Mouse (Mus musculus): ENCODE data around the gene Pld4. TPM values are rescaled to one million over a fixed set of nuclear protein-coding genes. Genes with fewer than 3 reads are reported as not detected.

The Pld4 gene
- total and polyA plus RNA-seq, 2 experiments, result 8.5 to 20.5 TPM

DNA sequence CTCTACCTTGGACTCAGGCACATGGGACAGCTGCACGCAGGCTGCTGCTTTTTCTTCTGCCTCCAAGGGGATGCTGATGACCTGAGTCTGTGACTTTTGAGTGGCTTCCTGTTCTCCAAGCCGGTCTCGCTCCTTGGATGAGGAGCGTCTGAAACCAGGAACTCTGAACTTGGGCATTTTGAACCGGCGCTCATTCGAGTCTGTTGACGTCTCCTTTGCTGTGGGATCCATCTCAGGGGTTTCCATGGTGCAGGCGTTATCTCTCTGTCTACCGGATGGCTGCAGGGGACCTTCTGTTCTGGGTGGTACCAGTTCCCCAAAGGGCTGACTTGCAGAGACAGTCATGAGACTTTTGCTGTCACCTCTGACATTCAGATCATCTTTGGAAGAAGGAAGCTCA is 14.0 kb downstream of the Pld4 start:
- H3K4me1 ChIP-seq (ENCODE audit: control insufficient read depth, insufficient read depth, low read length), result no peaks in the 10 kb centered on the region
- no peak overlapping the region for H3K27ac ChIP-seq (replicated peaks; ENCODE audit: insufficient read depth, low read depth, low read length)
- no peak for DNase-seq (ENCODE audit: extremely low read depth, low read depth, low spot score)
- H3K36me3 ChIP-seq (ENCODE audit: control insufficient read depth, insufficient read depth, low read length), result no peaks in the 10 kb centered on the region
- no peak overlapping the region for H3K9ac ChIP-seq (ENCODE audit: low read depth, low read length)
- no peaks in the 10 kb centered on the region for H3K27me3 ChIP-seq (ENCODE audit: control insufficient read depth, insufficient read depth, low read length)
- H3K79me2 ChIP-seq (ENCODE audit: control insufficient read depth, insufficient read depth, low read length), result no peaks in the 10 kb centered on the region
- no peak for TF ChIP-seq POLR2A (IDR thresholded peaks at IDR 0.05; ENCODE audit: extremely low read depth, insufficient read depth, low read length)
- TF ChIP-seq CTCF (IDR thresholded peaks at IDR 0.05; ENCODE audit: low read depth, low read length), result no peak
- no peak overlapping the region for H3K4me3 ChIP-seq (ENCODE audit: insufficient read depth, low read depth, low read length)
- 89% methylated on average over 10 of the region's 10 CpGs for WGBS

DNA sequence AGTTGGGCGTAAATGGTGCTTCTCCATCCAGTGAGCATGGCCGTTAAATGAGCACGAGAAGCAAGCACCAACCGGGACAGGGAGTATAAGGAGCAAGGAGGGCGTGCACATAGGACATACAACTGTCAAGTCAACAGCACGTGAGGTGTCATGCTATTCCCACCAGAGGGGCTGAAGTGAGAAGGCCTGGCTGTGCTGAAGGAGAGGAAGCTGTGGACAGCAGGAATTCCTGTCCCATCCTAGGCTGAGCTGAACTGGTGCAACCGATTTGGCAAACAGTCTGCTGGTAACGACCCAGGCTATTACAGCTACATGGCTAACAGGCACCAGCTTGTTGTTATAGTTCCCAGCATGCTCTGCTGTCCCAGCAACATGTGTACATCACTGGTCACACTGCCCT is 30.6 kb downstream of the Pld4 start:
- H3K27me3 ChIP-seq (ENCODE audit: control insufficient read depth, insufficient read depth, low read length), result no peaks in the 10 kb centered on the region
- no peak overlapping the region for H3K27ac ChIP-seq (replicated peaks; ENCODE audit: insufficient read depth, low read depth, low read length)
- H3K4me3 ChIP-seq (ENCODE audit: insufficient read depth, low read depth, low read length), result no peak overlapping the region
- H3K79me2 ChIP-seq (ENCODE audit: control insufficient read depth, insufficient read depth, low read length), result no peaks in the 10 kb centered on the region
- no peaks in the 10 kb centered on the region for H3K36me3 ChIP-seq (ENCODE audit: control insufficient read depth, insufficient read depth, low read length)
- H3K4me1 ChIP-seq (ENCODE audit: control insufficient read depth, insufficient read depth, low read length), result no peaks in the 10 kb centered on the region
- WGBS, result 68% methylated on average over 8 of the region's 8 CpGs
- H3K9ac ChIP-seq (ENCODE audit: low read depth, low read length), result no peak overlapping the region
- no peak for DNase-seq (ENCODE audit: extremely low read depth, low read depth, low spot score)
- TF ChIP-seq CTCF (IDR thresholded peaks at IDR 0.05; ENCODE audit: low read depth, low read length), result no peak
- TF ChIP-seq POLR2A (IDR thresholded peaks at IDR 0.05; ENCODE audit: extremely low read depth, insufficient read depth, low read length), result no peak

DNA sequence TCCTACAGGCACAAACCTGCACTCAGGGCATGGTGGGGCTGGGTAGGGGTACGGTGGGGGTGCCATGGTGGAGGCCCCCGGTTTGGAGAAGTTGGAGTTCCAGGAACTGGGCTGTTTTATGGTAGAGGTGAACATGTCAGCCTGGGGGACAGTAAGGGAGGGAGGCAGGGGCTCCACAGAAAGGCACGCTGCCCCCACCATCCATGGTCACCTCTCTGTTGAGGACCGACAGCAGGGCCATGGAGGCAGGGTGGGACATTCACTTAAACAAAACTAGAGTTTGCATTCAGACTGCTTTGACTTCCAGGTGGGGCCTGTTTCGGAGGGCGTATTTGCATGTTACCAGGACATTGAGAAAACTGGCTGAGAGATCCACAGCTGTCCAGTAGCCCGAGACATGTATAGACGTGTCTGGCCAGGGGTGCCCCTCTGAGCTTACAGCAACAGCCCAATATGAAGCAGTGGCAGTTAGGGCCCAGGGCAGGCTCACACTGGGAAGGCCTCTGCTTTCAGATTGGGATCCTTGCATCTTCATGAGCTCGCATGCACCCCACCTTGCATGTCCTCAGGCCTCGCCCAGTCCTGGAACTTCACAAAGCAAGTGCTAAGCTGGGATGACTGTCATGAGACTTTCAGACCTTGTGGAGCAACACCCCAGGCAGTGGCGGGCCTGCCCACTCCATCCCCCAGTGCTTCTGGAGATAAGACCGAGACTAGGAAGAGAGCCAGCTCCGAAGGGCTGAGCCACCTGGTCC is 33.3 kb downstream of the Pld4 start:
- no peak overlapping the region for H3K9ac ChIP-seq (ENCODE audit: low read depth, low read length)
- no peaks in the 10 kb centered on the region for H3K4me1 ChIP-seq (ENCODE audit: control insufficient read depth, insufficient read depth, low read length)
- H3K36me3 ChIP-seq (ENCODE audit: control insufficient read depth, insufficient read depth, low read length), result no peaks in the 10 kb centered on the region
- DNase-seq (ENCODE audit: extremely low read depth, low read depth, low spot score), result no peak
- H3K79me2 ChIP-seq (ENCODE audit: control insufficient read depth, insufficient read depth, low read length), result no peaks in the 10 kb centered on the region
- TF ChIP-seq CTCF (IDR thresholded peaks at IDR 0.05; ENCODE audit: low read depth, low read length), result no peak
- TF ChIP-seq POLR2A (IDR thresholded peaks at IDR 0.05; ENCODE audit: extremely low read depth, insufficient read depth, low read length), result no peak
- H3K4me3 ChIP-seq (ENCODE audit: insufficient read depth, low read depth, low read length), result no peak overlapping the region
- H3K27ac ChIP-seq (replicated peaks; ENCODE audit: insufficient read depth, low read depth, low read length), result no peak overlapping the region
- 72% methylated on average over 13 of the region's 13 CpGs for WGBS
- H3K27me3 ChIP-seq (ENCODE audit: control insufficient read depth, insufficient read depth, low read length), result no peaks in the 10 kb centered on the region

DNA sequence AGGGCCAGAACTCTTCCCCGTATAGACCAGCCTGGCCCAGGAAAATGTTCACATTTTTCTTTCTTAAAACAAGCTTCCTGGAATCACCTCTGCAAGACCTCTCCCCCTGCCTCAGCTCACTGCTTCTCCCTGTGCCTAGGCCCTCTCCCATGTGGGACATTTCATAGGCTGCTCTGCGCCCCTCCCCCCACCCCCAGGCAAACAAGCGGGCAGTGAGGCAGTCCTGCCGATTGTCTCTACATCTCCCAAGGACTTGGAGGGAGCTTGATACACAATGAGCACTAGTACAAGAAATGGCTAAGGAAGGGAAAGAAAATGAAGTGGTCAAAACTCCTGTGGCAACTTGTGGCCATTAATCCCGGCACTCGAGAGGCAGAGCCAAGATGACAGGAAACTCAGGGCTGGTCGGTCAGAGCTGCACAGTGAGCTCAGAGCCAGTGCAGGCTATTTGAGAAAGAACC is 33.9 kb downstream of the Pld4 start:
- 34% methylated on average over 7 of the region's 7 CpGs for WGBS
- H3K27ac ChIP-seq (replicated peaks; ENCODE audit: insufficient read depth, low read depth, low read length), result no peak overlapping the region
- no peak for TF ChIP-seq POLR2A (IDR thresholded peaks at IDR 0.05; ENCODE audit: extremely low read depth, insufficient read depth, low read length)
- TF ChIP-seq CTCF (IDR thresholded peaks at IDR 0.05; ENCODE audit: low read depth, low read length), result no peak
- no peak for DNase-seq (ENCODE audit: extremely low read depth, low read depth, low spot score)
- no peaks in the 10 kb centered on the region for H3K27me3 ChIP-seq (ENCODE audit: control insufficient read depth, insufficient read depth, low read length)
- no peak overlapping the region for H3K9ac ChIP-seq (ENCODE audit: low read depth, low read length)
- H3K79me2 ChIP-seq (ENCODE audit: control insufficient read depth, insufficient read depth, low read length), result no peaks in the 10 kb centered on the region
- H3K36me3 ChIP-seq (ENCODE audit: control insufficient read depth, insufficient read depth, low read length), result no peaks in the 10 kb centered on the region
- H3K4me1 ChIP-seq (ENCODE audit: control insufficient read depth, insufficient read depth, low read length), result no peaks in the 10 kb centered on the region
- no peak overlapping the region for H3K4me3 ChIP-seq (ENCODE audit: insufficient read depth, low read depth, low read length)

DNA sequence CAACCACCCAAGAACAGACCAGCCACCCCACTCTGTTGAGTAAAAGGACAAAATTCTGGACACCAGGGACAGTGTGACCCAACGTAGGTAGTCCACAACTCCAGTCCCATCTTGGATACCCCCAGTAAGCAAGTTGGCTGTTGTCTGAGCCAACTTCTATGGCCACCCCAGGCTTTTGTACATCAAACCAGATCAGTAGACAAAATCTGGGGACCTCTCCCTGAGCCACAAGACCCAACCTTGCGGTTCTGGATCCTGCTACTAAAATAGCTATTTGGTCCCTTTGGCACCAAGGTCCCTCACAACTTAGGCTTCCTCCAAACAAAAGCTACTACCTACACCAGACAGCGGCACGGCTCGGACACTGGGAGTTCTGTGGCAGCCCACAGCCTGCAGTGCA is 34.5 kb downstream of the Pld4 start:
- H3K36me3 ChIP-seq (ENCODE audit: control insufficient read depth, insufficient read depth, low read length), result no peaks in the 10 kb centered on the region
- H3K27ac ChIP-seq (replicated peaks; ENCODE audit: insufficient read depth, low read depth, low read length), result no peak overlapping the region
- no peak for DNase-seq (ENCODE audit: extremely low read depth, low read depth, low spot score)
- H3K4me3 ChIP-seq (ENCODE audit: insufficient read depth, low read depth, low read length), result no peak overlapping the region
- no peak overlapping the region for H3K9ac ChIP-seq (ENCODE audit: low read depth, low read length)
- H3K79me2 ChIP-seq (ENCODE audit: control insufficient read depth, insufficient read depth, low read length), result no peaks in the 10 kb centered on the region
- 90% methylated on average over 5 of the region's 5 CpGs for WGBS
- H3K4me1 ChIP-seq (ENCODE audit: control insufficient read depth, insufficient read depth, low read length), result no peaks in the 10 kb centered on the region
- H3K27me3 ChIP-seq (ENCODE audit: control insufficient read depth, insufficient read depth, low read length), result no peaks in the 10 kb centered on the region
- no peak for TF ChIP-seq POLR2A (IDR thresholded peaks at IDR 0.05; ENCODE audit: extremely low read depth, insufficient read depth, low read length)
- no peak for TF ChIP-seq CTCF (IDR thresholded peaks at IDR 0.05; ENCODE audit: low read depth, low read length)

DNA sequence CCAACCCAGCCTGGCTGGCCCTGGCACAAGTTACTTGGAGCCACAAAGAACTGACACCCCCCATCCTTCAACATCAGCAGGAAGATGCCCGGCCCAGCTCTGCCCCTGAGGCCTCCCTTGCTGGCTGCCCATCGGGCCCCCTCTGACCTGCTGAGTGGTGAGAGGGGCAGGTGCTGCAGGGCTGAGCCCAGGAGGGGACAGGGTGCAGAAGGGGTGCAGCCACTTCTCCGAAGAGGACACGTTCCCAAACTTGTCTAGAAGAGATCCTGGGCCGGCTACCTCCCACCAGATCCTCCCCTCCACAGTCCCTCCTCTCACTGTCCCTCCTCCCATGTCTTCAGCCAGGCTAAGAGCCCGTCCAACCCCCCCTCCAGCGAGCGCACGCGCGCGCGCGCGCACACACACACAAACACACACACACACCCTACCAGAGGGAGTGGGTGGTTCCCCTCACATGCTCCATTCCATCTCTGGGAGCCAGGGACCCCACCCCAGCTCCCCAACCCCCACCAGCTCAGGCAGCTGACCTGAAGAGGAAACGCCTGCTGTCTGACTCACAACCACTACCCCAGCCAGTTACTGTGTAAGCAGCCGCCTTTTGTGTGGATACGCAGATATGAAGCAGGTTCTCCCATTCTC is 35.1 kb downstream of the Pld4 start:
- H3K4me3 ChIP-seq (ENCODE audit: insufficient read depth, low read depth, low read length), result 0 out of 2 replicates have a peak overlapping the region, but pooled peaks have one; percentile 16
- TF ChIP-seq CTCF (IDR thresholded peaks at IDR 0.05; ENCODE audit: low read depth, low read length) (no peak), POLR2A (IDR thresholded peaks at IDR 0.05; ENCODE audit: extremely low read depth, insufficient read depth, low read length) (no peak)
- 54% methylated on average over 18 of the region's 18 CpGs for WGBS
- H3K27ac ChIP-seq (replicated peaks; ENCODE audit: insufficient read depth, low read depth, low read length), result no peak overlapping the region
- H3K36me3 ChIP-seq (ENCODE audit: control insufficient read depth, insufficient read depth, low read length), result no peaks in the 10 kb centered on the region
- no peaks in the 10 kb centered on the region for H3K27me3 ChIP-seq (ENCODE audit: control insufficient read depth, insufficient read depth, low read length)
- no peak for DNase-seq (ENCODE audit: extremely low read depth, low read depth, low spot score)
- H3K9ac ChIP-seq (ENCODE audit: low read depth, low read length), result no peak overlapping the region
- H3K79me2 ChIP-seq (ENCODE audit: control insufficient read depth, insufficient read depth, low read length), result no peaks in the 10 kb centered on the region
- H3K4me1 ChIP-seq (ENCODE audit: control insufficient read depth, insufficient read depth, low read length), result no peaks in the 10 kb centered on the region

Data from liver, adult 2 months (tissue).